Mouse (Mus musculus) induced T-regulatory cell, adult 2 months (primary cell): ENCODE results near the gene Elp1.

ENCODE experiments used
- DNase-seq: peaks from one replicate; pipeline ENCODE4 v3.0.0-alpha.2; 2012; ENCODE audit warnings: low read depth

Gene Elp1

GRCm38 (mm10) chr4:56768913-56769312, 33.2 kb downstream of the Elp1 start:
- DNase-seq, result no peak

- DNase-seq, result no peak
Observed at GRCm38 (mm10) chr4:56767861-56768284, 34.3 kb downstream of the Elp1 start.

- no peak for DNase-seq
Observed at GRCm38 (mm10) chr4:56757693-56758092, 44.4 kb downstream of the Elp1 start.

DNA sequence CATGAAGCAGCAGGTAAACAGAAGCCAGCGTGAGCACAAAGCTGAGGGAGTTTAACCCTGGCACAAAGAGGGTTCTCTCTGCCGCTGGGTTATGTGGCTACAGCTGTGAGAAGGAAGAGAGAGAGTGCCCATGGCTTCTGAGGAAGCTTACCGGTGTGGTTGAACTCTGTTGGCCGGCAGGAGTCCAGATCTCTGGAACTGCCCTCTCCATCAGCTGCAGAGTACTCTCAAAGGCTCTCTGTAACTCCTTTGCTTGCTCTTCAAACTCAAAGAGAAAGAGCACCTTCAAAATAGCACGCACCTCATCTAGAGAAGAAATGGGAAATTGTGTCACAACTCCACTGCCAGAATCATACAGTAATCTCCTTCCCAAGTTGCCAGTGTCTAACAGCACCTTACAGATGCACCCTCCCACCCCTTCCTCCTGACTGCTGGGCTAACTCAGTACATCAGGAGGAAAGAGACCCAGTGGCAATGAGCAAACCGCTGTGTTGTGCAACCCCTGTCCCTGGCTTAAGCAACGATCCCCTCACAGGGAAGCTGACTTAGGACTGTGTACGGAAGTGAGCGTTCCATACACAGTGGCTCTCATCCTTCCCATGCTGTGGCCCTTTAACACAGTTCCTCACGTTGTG, 45.0 kb downstream of the Elp1 start:
- DNase-seq, result no peak

DNA sequence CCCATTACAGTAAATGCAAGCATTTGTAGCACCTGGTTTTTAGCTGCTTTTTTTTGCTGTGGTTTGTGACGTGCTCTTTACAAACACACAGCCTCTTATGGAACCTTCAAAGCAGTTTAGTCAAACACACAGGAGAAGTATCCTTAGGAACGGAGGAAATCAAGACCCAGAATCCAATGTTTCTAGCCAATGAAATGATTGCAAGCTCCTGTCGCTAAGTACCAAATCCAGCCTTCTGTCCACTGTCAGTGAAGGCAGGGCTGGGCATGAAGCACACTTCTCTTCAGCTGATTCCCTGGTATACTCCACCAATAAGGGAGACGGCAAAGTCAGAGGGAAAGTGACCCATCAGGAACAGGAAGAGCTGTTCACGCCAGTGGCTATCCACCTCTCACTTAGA, 46.1 kb downstream of the Elp1 start:
- DNase-seq, result no peak

- DNase-seq, result no peak
Observed at GRCm38 (mm10) chr4:56747456-56747855, 54.7 kb downstream of the Elp1 start.

GRCm38 (mm10) chr4:56746345-56746744, 55.8 kb downstream of the Elp1 start:
- DNase-seq, result no peak

DNA sequence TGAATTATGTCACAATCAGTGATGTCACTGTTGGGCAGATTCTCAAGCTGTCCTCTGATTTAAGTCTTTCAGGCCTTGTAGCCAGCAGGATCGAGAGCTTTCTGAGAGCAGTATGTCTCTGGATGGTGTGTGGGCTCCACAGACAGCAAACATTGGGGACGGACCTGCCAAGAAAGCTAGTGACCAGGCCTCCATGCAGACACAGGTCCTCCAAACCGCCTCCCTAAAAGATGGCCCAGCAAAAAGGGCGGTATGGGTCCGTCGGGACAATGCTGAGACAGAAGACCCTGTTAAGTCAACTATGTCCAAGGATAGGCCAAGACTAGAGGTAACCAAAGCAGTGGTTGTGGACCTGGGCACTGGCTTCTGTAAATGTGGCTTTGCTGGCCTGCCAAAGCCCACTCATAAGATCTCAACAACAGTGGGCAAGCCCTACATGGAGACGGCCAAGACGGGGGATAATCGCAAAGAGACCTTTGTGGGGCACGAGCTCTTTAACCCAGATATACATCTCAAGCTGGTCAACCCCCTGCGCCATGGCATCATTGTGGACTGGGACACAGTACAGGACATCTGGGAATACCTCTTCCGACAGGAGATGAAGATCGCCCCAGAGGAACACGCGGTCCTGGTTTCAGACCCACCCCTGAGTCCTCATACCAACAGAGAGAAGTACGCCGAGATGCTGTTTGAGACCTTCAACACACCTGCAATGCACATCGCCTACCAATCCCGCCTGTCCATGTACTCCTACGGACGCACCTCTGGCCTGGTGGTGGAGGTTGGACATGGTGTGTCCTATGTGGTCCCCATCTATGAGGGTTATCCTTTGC, 58.6 kb downstream of the Elp1 start, which contains the start of gene Actl7a:
TSS of gene Actl7a (plus strand) at position 51 of the 833 bp plus-strand sequence.
- DNase-seq, result no peak

DNA sequence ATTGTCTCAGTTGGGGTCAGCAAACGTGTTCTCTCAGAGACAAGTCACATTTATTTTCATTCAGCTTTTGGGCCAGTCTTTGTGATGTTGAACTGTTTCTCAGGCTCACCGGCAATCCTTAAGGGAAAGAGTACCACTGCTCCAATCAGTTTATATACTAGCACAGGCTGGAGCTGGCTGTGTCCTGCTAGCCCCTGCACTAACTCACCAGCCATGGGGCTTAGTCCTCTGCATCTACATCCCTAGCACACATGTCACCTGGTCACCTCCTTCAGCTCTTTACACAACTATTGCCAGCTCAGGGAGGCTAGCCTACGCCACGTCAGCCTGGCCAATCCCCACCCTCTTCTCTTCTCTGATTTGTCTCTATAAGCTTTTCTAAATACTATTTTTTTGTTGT, 59.4 kb downstream of the Elp1 start:
- no peak for DNase-seq

- DNase-seq, result no peak
Observed at GRCm38 (mm10) chr4:56741041-56741493, 61.1 kb downstream of the Elp1 start, which contains the start of gene Actl7b. Gene Actl7b, minus strand, starts transcription at chr4:56741443.

DNA sequence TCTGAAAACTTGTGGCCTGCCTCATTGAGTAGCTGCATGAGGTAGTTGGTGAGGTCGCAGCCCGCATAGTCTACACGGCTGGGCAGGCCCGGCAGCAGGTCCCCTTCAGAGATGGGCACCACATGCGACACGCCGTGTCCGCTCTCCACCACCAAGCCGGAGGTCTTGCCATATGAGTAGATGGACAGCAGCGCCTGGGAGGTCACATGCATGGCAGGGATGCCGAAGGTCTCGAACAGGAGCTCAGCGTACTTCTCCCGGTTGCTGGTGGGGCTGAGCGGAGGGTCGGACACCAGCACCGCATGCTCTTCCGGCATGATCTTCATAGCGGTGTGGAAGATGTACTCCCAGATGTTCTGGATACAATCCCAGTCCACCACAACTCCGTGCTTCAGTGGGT, 61.5 kb downstream of the Elp1 start:
- DNase-seq, result no peak

DNA sequence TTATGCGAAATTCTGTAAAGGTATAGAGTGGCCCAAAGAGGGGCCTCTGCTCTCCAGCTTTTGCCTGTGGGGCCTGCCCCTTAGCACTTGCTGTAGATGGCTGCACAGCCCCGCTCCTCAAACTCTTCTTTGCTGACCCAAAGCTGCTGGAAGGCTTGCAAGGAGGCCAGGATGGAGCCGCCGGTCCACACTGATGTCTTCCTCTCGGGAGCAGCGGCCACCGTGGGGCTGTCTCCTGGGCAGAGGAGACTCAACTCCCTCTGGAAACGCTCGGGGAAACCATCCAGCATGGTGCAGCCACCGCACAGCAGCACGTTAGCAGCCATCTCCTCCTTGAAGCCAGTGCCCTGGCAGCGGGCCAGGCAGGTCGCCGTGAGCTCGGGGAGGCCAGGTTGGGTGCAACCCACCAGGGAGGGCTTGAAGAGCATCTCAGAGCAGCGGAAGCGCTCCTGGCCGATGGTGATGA, 62.1 kb downstream of the Elp1 start, which contains the start of gene Gm26657:
TSS of gene Gm26657 (plus strand) at position 51 of the 466 bp plus-strand sequence.
- no peak for DNase-seq

DNA sequence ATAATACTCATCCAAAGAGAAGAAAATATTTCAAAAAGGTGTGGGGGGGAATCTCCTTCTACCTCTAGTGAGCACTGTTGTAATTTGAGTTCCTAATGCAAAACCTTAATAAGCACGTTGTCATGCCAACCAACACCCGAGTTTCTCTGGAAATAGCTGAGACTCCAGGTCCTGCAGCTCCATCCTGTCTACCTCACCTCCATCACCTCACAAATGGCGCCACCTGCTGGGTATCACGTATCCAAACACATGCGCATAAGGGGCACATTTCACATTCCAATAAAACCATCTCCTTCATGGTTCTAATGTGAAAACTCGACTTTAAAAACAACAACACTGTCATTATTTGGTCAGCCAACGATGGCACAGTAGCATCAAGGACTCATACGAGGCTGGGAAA, 76.3 kb downstream of the Elp1 start:
- peak; percentile 34 for DNase-seq

DNA sequence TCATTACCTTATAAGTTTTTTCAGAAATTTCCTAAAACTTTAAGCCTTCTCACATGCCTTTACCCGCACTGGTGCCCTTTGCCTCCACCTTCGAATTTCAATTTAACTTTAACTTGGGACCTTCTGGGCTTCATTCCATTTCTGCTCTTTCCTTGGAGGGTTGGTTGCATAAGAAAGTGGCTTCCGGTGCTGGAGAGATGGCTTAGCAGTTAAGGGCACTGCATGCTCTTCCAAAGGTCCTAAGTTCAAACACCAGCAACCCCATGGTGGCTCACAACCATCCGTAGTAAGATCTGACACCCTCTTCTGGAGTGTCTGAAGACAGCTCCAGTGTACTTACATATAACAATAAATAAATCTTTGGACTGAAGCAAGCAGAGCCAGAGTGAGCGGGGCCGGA, 78.9 kb downstream of the Elp1 start:
- no peak for DNase-seq

DNA sequence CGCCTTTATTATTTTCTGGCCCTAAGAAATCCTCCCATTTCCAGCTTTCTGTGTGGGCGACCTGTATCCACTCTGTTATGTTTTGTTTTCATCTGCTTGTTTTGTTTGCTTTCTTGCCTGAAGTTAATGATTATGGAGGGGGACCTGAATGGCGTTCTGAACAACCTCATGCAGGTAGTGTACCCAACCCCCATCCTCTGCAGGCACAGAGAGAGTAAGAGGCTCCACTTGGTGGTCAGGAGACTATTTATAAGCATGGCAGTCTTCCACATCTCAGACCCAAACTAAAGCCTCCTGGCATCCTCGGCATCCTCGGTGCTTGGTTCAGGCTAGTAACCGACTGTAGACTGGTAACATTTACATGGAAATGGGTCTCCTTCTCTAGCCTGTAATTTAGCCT, 79.8 kb downstream of the Elp1 start:
- DNase-seq, result no peak

DNA sequence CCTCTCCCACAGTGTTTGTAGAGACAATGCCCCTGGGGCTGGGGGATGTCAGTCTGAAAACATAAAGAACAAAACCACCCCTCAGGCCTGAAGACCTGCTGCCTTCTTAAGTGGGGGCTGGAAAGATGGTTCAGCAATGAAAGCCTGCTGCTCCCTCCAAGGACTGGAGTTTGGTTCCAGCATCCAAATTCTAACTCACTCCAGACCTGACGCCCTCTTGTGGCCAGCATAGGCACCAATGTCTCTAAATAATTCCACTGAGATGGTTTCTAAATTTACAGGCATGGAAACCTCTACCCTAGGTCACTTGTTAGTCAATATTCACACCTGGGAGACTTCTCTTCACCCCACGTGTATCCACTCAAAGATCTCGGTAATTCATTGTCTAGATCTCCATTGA, 80.7 kb downstream of the Elp1 start:
- DNase-seq, result peak; percentile 32

- no peak for DNase-seq
Observed at GRCm38 (mm10) chr4:56720403-56720802, 81.7 kb downstream of the Elp1 start.

- DNase-seq, result no peak
Observed at GRCm38 (mm10) chr4:56719456-56719855, 82.7 kb downstream of the Elp1 start.

- no peak for DNase-seq
Observed at GRCm38 (mm10) chr4:56718573-56719442, 83.3 kb downstream of the Elp1 start.

DNA sequence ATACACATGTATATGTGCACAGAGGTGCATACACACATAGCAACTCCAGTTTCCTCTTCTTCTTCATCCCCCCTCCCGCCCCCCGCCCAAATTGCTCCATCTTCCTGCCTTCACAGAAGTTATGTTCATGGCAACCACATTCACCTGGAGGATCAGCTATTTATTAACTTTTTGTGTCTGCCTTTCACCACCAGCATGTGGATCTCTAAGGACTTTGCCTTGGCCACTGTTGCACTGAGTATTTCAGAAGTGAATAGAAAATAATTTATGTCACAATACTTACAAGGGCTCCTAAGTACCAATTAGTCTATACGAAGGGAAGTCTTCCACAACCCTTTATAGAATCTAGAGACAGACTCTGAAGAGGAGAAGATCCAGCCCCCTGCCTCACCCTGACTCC, 84.2 kb downstream of the Elp1 start:
- no peak for DNase-seq

- no peak for DNase-seq
Observed at GRCm38 (mm10) chr4:56716801-56717200, 85.3 kb downstream of the Elp1 start.

GRCm38 (mm10) chr4:56713155-56713554, 89.0 kb downstream of the Elp1 start:
- no peak for DNase-seq
